Mouse (Mus musculus): ENCODE data around the gene Gtpbp2. TPM values are rescaled to one million over a fixed set of nuclear protein-coding genes. Genes with fewer than 3 reads are reported as not detected.
A peak's percentile ranks its signal among the peaks of the same experiment; 100 is the strongest.

Gene Gtpbp2
- polyA plus RNA-seq, 1 experiment from 2014 or later = 29.9 TPM

DNA sequence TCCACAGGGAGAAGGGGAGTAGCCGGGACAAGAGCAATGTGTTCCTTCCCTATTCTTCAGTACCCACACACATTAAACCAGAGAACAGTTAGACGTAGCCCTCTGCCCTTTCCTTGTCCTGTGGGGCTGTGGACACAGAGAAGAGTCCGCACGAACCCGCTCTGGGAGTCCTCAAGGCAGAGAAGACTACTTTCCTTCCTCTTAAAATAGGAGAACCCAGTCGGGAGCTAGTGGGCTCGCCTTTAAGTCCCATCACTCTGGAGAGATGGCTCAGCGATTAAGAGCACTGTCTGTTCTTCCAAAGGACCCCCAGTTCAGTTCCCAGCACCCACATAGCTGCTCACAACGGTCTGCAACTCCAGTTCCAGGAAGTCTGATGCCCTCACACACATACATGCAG, 878 bp downstream of the Gtpbp2 start:
- H3K9ac ChIP-seq (ENCODE audit: low read length) = peak overlapping the region; percentile 84

DNA sequence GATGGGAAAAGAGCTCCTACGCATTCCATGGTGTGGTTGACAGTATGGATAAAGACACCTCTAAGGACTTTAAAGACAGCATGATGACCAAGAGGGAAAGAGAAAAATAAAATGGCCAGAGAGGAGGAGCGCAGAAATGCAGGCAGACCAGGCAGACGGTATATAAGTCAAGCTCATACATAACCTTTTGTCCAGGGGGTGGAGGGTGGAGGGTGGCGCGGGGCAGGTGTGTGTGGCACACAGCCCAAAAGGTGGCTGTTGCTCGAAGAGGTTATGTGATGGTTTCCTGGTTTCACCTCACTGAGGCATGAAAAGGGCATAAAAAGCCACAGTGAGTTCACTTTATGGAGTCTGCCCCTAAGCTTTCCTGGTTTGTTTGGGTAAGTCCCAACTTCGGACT, 1.7 kb downstream of the Gtpbp2 start:
- ATAC-seq (replicated peaks; ENCODE audit: low FRiP score, low TSS enrichment, low read depth) (no peak), DNase-seq (ENCODE audit: low spot score) (no peak)
- Histone ChIP-seq H3K4me2 (ENCODE audit: low read length) (peak overlapping the region; percentile 55), H3K27ac (ENCODE audit: low read depth) (no peak overlapping the region), H3K4me3 (ENCODE audit: low read depth, low read length) (no peak overlapping the region), H3K27me3 (replicated peaks; ENCODE audit: control insufficient read depth, insufficient read depth, low read length) (no peaks in the 10 kb centered on the region), H3K36me3 (ENCODE audit: control insufficient read depth, insufficient read depth, low read length) (peaks cover 35% of the 10 kb centered on the region), H3K9me3 (ENCODE audit: control insufficient read depth, low read length) (no peaks in the 10 kb centered on the region), H3K9ac (ENCODE audit: low read length) (no peak overlapping the region), H3K4me1 (replicated peaks; ENCODE audit: control insufficient read depth, insufficient read depth, low read length) (peaks cover 21% of the 10 kb centered on the region)
- WGBS = 89% methylated on average over 7 of the region's 7 CpGs

More for the DNA sequence above, 878 bp downstream of the Gtpbp2 start:
- DNase-seq (ENCODE audit: low spot score) (no peak), ATAC-seq (replicated peaks; ENCODE audit: low FRiP score, low TSS enrichment, low read depth) (no peak)
- Histone ChIP-seq H3K4me1 (replicated peaks; ENCODE audit: control insufficient read depth, insufficient read depth, low read length) (peaks cover 21% of the 10 kb centered on the region), H3K27ac (ENCODE audit: low read depth) (peak overlapping the region; percentile 18; the same call in 1 of the 2 replicates), H3K9me3 (ENCODE audit: control insufficient read depth, low read length) (no peaks in the 10 kb centered on the region), H3K4me2 (ENCODE audit: low read length) (peak overlapping the region; percentile 55), H3K27me3 (replicated peaks; ENCODE audit: control insufficient read depth, insufficient read depth, low read length) (no peaks in the 10 kb centered on the region), H3K4me3 (ENCODE audit: low read depth, low read length) (peak overlapping the region; percentile 80), H3K36me3 (ENCODE audit: control insufficient read depth, insufficient read depth, low read length) (peaks cover 27% of the 10 kb centered on the region)
- WGBS = 42% methylated on average over 9 of the region's 9 CpGs

DNA sequence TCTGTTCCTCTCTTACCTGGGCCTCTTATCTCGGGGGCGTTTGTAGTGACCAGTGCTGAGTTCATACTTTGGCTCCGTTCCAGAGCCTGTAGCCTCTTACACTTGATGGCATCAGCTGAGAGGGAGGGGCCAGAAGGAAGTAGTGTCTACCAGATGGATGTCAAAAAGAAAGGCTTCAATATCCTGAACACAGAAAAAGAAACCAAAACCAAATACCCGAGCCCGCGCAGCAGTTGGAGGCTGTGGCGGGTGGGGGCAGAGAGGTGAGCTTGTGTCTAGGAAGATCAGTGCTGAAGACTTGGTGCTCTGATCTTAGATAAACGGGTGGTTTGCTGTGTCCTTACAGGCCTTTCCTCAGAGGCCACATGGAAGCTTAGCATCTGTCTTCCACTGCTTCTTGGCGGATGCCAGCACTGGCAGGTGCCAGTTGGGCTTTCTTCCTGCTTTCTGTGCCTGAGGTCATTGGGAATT, 2.2 kb downstream of the Gtpbp2 start:
- peaks cover 21% of the 10 kb centered on the region for H3K4me1 ChIP-seq (replicated peaks; ENCODE audit: control insufficient read depth, insufficient read depth, low read length)
- no peak overlapping the region for H3K27ac ChIP-seq (ENCODE audit: low read depth)
- DNase-seq (ENCODE audit: low spot score) (peak; percentile 61), ATAC-seq (replicated peaks; ENCODE audit: low FRiP score, low TSS enrichment, low read depth) (no peak)
- H3K4me3 ChIP-seq (ENCODE audit: low read depth, low read length) = no peak overlapping the region
- 76% methylated on average over 9 of the region's 9 CpGs for WGBS
- no peak overlapping the region for H3K9ac ChIP-seq (ENCODE audit: low read length)
- H3K36me3 ChIP-seq (ENCODE audit: control insufficient read depth, insufficient read depth, low read length) = peaks cover 39% of the 10 kb centered on the region
- peak overlapping the region; percentile 55 for H3K4me2 ChIP-seq (ENCODE audit: low read length)
- H3K9me3 ChIP-seq (ENCODE audit: control insufficient read depth, low read length) = no peaks in the 10 kb centered on the region
- no peaks in the 10 kb centered on the region for H3K27me3 ChIP-seq (replicated peaks; ENCODE audit: control insufficient read depth, insufficient read depth, low read length)

DNA sequence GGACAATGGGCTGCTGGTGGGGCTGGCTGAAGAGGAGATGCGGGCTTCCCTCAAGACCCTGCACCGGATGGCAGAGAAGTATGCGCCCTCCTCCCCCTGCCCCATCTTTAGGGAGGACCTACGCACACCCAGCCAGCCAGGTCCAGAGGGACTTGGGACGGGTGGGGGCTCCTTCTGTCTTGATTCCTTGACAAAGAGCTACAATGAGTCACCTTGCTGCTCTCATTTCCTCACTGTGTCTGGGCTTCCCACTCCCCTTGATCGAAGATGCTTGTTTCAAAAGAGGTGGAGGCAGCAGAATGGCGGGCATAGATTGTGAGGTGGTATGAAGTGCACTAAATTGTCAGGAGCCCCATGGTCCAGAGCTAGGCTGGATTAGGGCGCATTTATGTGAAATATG, 3.5 kb downstream of the Gtpbp2 start:
- 96% methylated on average over 8 of the region's 8 CpGs for WGBS
- H3K27me3 ChIP-seq (replicated peaks; ENCODE audit: control insufficient read depth, insufficient read depth, low read length) = no peaks in the 10 kb centered on the region
- no peak for ATAC-seq (replicated peaks; ENCODE audit: low FRiP score, low TSS enrichment, low read depth)
- H3K36me3 ChIP-seq (ENCODE audit: control insufficient read depth, insufficient read depth, low read length) = peaks cover 53% of the 10 kb centered on the region
- no peaks in the 10 kb centered on the region for H3K9me3 ChIP-seq (ENCODE audit: control insufficient read depth, low read length)
- no peak overlapping the region for H3K27ac ChIP-seq (ENCODE audit: low read depth)
- H3K4me1 ChIP-seq (replicated peaks; ENCODE audit: control insufficient read depth, insufficient read depth, low read length) = peaks cover 21% of the 10 kb centered on the region
- no peak overlapping the region for H3K4me2 ChIP-seq (ENCODE audit: low read length)
- no peak overlapping the region for H3K4me3 ChIP-seq (ENCODE audit: low read depth, low read length)
- no peak for DNase-seq (ENCODE audit: low spot score)
- no peak overlapping the region for H3K9ac ChIP-seq (ENCODE audit: low read length)

DNA sequence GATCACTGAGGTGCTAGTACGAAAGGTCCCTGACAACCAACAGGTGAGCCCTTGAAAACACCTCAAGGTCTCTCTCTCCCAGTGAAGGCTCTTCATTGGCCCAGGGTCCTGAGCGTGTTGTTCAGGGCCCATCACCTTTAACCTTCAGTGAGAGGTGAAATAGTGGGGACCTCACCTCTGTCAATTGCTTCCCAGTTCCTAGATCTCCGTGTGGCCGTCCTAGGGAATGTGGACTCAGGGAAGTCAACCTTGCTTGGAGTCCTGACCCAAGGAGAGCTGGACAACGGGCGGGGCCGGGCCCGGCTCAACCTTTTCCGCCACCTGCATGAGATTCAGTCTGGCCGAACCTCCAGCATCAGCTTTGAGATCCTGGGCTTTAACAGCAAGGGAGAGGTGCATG, 4.0 kb downstream of the Gtpbp2 start:
- no peak overlapping the region for H3K4me2 ChIP-seq (ENCODE audit: low read length)
- H3K9me3 ChIP-seq (ENCODE audit: control insufficient read depth, low read length) = no peaks in the 10 kb centered on the region
- ATAC-seq (replicated peaks; ENCODE audit: low FRiP score, low TSS enrichment, low read depth) = no peak
- DNase-seq (ENCODE audit: low spot score) = no peak
- H3K4me1 ChIP-seq (replicated peaks; ENCODE audit: control insufficient read depth, insufficient read depth, low read length) = peaks cover 18% of the 10 kb centered on the region
- peaks cover 57% of the 10 kb centered on the region for H3K36me3 ChIP-seq (ENCODE audit: control insufficient read depth, insufficient read depth, low read length)
- no peak overlapping the region for H3K4me3 ChIP-seq (ENCODE audit: low read depth, low read length)
- H3K9ac ChIP-seq (ENCODE audit: low read length) = no peak overlapping the region
- H3K27me3 ChIP-seq (replicated peaks; ENCODE audit: control insufficient read depth, insufficient read depth, low read length) = no peaks in the 10 kb centered on the region
- H3K27ac ChIP-seq (ENCODE audit: low read depth) = no peak overlapping the region
- 95% methylated on average over 10 of the region's 10 CpGs for WGBS

DNA sequence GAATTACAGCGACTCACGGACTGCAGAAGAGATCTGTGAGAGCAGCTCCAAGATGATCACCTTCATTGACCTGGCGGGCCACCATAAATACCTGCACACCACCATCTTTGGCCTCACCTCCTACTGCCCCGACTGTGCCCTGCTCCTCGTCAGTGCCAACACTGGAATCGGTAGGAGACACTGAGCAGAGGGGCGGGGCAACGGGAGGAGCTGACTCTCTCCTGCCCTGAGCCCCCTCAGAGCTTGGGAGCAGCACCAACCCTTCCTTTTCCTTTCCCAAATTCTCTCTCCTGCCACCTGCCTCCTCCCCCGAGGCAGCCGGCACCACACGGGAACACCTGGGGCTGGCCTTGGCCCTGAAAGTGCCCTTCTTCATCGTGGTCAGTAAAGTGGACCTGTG, 4.6 kb downstream of the Gtpbp2 start:
- Histone ChIP-seq H3K36me3 (ENCODE audit: control insufficient read depth, insufficient read depth, low read length) (peaks cover 64% of the 10 kb centered on the region), H3K4me3 (ENCODE audit: low read depth, low read length) (no peak overlapping the region), H3K27me3 (replicated peaks; ENCODE audit: control insufficient read depth, insufficient read depth, low read length) (no peaks in the 10 kb centered on the region), H3K4me2 (ENCODE audit: low read length) (no peak overlapping the region), H3K27ac (ENCODE audit: low read depth) (no peak overlapping the region), H3K4me1 (replicated peaks; ENCODE audit: control insufficient read depth, insufficient read depth, low read length) (peaks cover 17% of the 10 kb centered on the region), H3K9ac (ENCODE audit: low read length) (no peak overlapping the region), H3K9me3 (ENCODE audit: control insufficient read depth, low read length) (no peaks in the 10 kb centered on the region)
- WGBS = 83% methylated on average over 12 of the region's 12 CpGs
- DNase-seq (ENCODE audit: low spot score) = no peak
- no peak for ATAC-seq (replicated peaks; ENCODE audit: low FRiP score, low TSS enrichment, low read depth)

DNA sequence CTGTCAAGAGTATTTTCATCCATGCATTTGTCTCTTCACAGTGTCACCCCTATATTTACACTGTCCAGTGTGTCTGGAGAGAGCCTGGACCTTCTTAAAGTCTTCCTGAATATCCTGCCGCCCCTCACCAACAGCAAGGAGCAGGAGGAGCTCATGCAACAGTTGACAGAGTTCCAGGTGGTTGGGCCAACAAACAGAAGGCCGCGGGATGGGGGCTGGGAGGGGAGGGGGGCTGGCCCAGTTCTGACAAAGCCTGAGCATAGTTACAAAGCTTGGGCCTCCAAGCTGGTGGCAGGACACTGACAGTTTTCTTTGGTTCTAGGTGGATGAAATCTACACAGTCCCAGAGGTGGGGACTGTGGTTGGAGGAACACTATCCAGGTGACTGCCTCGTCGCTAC, 5.4 kb downstream of the Gtpbp2 start:
- H3K27ac ChIP-seq (ENCODE audit: low read depth) = no peak overlapping the region
- WGBS = 58% methylated on average over 5 of the region's 5 CpGs
- no peak for DNase-seq (ENCODE audit: low spot score)
- H3K4me1 ChIP-seq (replicated peaks; ENCODE audit: control insufficient read depth, insufficient read depth, low read length) = peaks cover 17% of the 10 kb centered on the region
- no peak overlapping the region for H3K4me2 ChIP-seq (ENCODE audit: low read length)
- no peaks in the 10 kb centered on the region for H3K9me3 ChIP-seq (ENCODE audit: control insufficient read depth, low read length)
- H3K27me3 ChIP-seq (replicated peaks; ENCODE audit: control insufficient read depth, insufficient read depth, low read length) = no peaks in the 10 kb centered on the region
- no peak overlapping the region for H3K4me3 ChIP-seq (ENCODE audit: low read depth, low read length)
- ATAC-seq (replicated peaks; ENCODE audit: low FRiP score, low TSS enrichment, low read depth) = no peak
- H3K9ac ChIP-seq (ENCODE audit: low read length) = no peak overlapping the region
- H3K36me3 ChIP-seq (ENCODE audit: control insufficient read depth, insufficient read depth, low read length) = peaks cover 72% of the 10 kb centered on the region

DNA sequence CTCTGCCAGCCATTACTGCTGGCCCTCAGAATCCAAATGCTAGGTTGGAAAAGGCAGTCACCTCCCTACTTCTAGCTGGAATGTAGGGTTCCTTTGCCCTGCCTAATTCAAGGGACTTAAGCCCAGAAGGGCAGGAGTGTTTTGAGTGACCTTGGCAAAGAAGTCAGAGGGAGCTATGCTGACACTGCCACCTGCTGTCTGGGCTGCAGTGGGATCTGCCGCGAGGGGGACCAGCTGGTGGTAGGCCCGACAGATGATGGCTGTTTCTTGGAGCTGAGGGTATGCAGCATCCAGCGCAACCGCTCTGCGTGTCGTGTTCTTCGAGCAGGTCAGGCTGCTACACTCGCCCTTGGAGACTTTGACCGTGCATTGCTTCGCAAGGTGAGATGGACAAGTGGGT, 6.2 kb downstream of the Gtpbp2 start:
- Histone ChIP-seq H3K4me1 (replicated peaks; ENCODE audit: control insufficient read depth, insufficient read depth, low read length) (peaks cover 12% of the 10 kb centered on the region), H3K27me3 (replicated peaks; ENCODE audit: control insufficient read depth, insufficient read depth, low read length) (no peaks in the 10 kb centered on the region), H3K27ac (ENCODE audit: low read depth) (no peak overlapping the region), H3K9me3 (ENCODE audit: control insufficient read depth, low read length) (no peaks in the 10 kb centered on the region), H3K36me3 (ENCODE audit: control insufficient read depth, insufficient read depth, low read length) (peaks cover 79% of the 10 kb centered on the region), H3K4me2 (ENCODE audit: low read length) (no peak overlapping the region), H3K9ac (ENCODE audit: low read length) (no peak overlapping the region), H3K4me3 (ENCODE audit: low read depth, low read length) (no peak overlapping the region)
- no peak for ATAC-seq (replicated peaks; ENCODE audit: low FRiP score, low TSS enrichment, low read depth)
- DNase-seq (ENCODE audit: low spot score) = no peak
- 81% methylated on average over 11 of the region's 11 CpGs for WGBS

DNA sequence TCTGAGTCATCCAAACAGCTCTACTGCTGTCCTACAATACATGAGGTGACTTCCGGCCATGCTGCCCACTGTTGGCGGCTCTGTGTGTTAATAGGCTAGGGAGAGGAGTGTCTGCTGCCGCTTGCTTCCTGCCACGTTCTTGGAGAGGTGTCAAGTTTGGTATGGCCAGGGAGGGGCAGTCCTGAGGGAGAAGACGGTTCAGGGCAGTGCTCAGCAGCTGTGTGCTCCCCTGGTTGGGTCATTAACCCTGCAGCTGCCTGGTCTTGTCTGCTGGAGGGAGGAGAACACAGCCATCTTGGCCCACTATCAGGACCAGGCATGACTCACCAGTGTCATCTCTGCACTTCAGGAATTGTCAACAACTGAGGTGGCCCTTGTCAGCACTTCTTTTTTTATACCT, 7.5 kb downstream of the Gtpbp2 start:
- ATAC-seq (replicated peaks; ENCODE audit: low FRiP score, low TSS enrichment, low read depth) (no peak), DNase-seq (ENCODE audit: low spot score) (no peak)
- H3K9me3 ChIP-seq (ENCODE audit: control insufficient read depth, low read length) = no peaks in the 10 kb centered on the region
- H3K9ac ChIP-seq (ENCODE audit: low read length) = no peak overlapping the region
- peaks cover 92% of the 10 kb centered on the region for H3K36me3 ChIP-seq (ENCODE audit: control insufficient read depth, insufficient read depth, low read length)
- H3K27ac ChIP-seq (ENCODE audit: low read depth) = no peak overlapping the region
- H3K4me2 ChIP-seq (ENCODE audit: low read length) = no peak overlapping the region
- no peaks in the 10 kb centered on the region for H3K4me1 ChIP-seq (replicated peaks; ENCODE audit: control insufficient read depth, insufficient read depth, low read length)
- no peak overlapping the region for H3K4me3 ChIP-seq (ENCODE audit: low read depth, low read length)
- no peaks in the 10 kb centered on the region for H3K27me3 ChIP-seq (replicated peaks; ENCODE audit: control insufficient read depth, insufficient read depth, low read length)
- WGBS = 49% methylated on average over 5 of the region's 5 CpGs
